Mouse (Mus musculus): Measurements from ENCODE around the gene Med11.

DNA sequence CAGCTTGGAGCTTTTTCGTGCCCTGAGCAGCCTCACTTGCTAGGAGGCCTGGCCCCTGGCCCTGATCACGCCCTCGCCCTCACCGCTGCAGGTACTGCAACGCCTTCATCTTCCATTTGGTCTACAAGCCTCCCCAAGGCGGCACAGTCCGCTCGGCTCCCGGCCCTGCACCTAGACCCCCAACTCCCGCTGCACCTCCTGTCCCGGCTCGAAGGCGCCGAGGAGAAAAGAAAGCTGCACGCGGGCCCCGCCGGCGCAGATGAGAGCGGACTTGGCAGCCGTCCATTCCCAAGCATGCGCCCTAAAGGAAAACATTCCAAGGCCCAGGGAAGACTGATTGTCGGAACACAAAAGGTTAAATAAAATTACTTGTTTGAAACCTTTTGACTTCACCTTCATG, 14.1 kb downstream of the Med11 start:
- TF ChIP-seq CTCF (IDR thresholded peaks at IDR 0.05; ENCODE audit: extremely low read depth, insufficient read depth, low read length), result no peak
- no peak for TF ChIP-seq POLR2A (IDR thresholded peaks at IDR 0.05; ENCODE audit: extremely low read depth, insufficient read depth, low read length)
